Mouse (Mus musculus) thymus, adult 2 months (tissue): ENCODE data around the gene Mlkl. TPM values are rescaled to one million over a fixed set of nuclear protein-coding genes. Genes with fewer than 3 reads are reported as not detected.

ENCODE experiments used
- DNase-seq: peaks from one replicate; pipeline ENCODE4 v3.0.0; 2021
- H3K27ac ChIP-seq: fragments of 200-500 bp; 2 replicates; pipeline ENCODE4 v1.5.1; 2012; ENCODE audit warnings: low read length, control low read depth; ENCODE audit not compliant: control insufficient read depth, insufficient read depth
- H3K27me3 ChIP-seq: fragments of 200-500 bp; 2 replicates; pipeline ENCODE4 v1.6.1; 2012; ENCODE audit warnings: mild to moderate bottlenecking, low read length, moderate library complexity, mixed read lengths; ENCODE audit not compliant: control insufficient read depth, insufficient read depth
- H3K36me3 ChIP-seq: fragments of 200-500 bp; 2 replicates; pipeline ENCODE4 v1.6.1; 2012; ENCODE audit warnings: mild to moderate bottlenecking, low read length, moderate library complexity; ENCODE audit not compliant: control insufficient read depth, insufficient read depth
- H3K4me1 ChIP-seq: fragments of 200-500 bp; replicated peaks from 2 replicates; pipeline ENCODE4 v1.6.1; 2012; ENCODE audit warnings: low read length; ENCODE audit not compliant: control insufficient read depth, insufficient read depth
- H3K4me3 ChIP-seq: fragments of 200-500 bp; 2 replicates; pipeline ENCODE4 v1.5.1; 2012; ENCODE audit warnings: mild to moderate bottlenecking, low read length, control low read depth, moderate library complexity; ENCODE audit not compliant: control insufficient read depth, insufficient read depth
- CTCF ChIP-seq: fragments of 200-500 bp; IDR thresholded peaks from 2 replicates; pipeline ENCODE4 v1.5.1; 2012; ENCODE audit warnings: mild to moderate bottlenecking, control low read depth, low read length, moderate library complexity, borderline replicate concordance; ENCODE audit not compliant: control insufficient read depth, poor library complexity, insufficient read depth; ENCODE audit errors: extremely low read depth
- POLR2A ChIP-seq: fragments of 200-500 bp; IDR thresholded peaks from 2 replicates; pipeline ENCODE4 v1.6.1; 2012; ENCODE audit warnings: mild to moderate bottlenecking, low read length, control low read depth, moderate library complexity; ENCODE audit not compliant: control insufficient read depth, poor library complexity, insufficient read depth; ENCODE audit errors: extremely low read depth
- WGBS: fragments of 180-500 bp; shearing (Covaris S2); methylation state at CpG from one replicate; pipeline ENCODE4 v1.1.7; 2018; 5-methylcytosine and 5-hydroxymethylcytosine counted together
- polyA plus RNA-seq: library from polyadenylated mRNA; depleted of rRNA; stranded (reverse); fragments of >200 nt; gene quantifications from 2 replicates; pipeline ENCODE4 v1.2.3, GENCODE M21; 2012

Gene Mlkl
- polyA plus RNA-seq, 1 experiment: 0.65 TPM

DNA sequence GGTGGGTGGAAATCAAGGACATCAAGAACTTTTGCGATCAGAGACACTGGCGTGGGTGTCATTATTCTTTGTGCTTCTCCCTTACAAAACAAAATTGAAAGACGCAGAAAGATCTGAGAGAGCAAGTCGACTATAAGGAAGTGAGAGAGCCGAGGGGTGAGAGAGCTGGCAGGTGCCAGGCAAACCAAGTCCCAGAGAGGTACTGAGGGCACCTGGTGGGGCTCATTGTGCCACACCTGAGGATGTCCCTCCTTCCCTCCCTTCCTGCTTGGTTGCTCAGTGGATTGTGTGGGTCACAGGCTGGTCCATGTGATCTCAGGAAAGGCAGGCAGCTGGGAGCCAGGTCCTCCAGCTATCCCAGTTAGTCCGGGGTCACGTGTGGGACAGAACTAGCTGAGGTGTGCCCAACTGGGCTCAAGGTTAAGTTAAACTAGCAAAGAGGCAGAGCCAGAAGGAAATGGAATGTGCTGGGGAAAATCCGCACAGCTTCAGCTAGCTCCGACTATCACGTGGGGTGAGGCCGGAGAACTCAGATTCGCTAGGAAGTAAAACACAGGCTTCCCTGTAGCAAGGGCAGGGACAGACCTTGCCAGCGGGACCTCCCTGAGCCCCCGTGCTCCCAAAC lies 28.7 kb upstream of the Mlkl start:
- no peak for DNase-seq
- no peak overlapping the region for H3K4me3 ChIP-seq
- no peaks in the 10 kb centered on the region for H3K27me3 ChIP-seq
- no peaks in the 10 kb centered on the region for H3K36me3 ChIP-seq
- WGBS: 50% methylated on average over 14 of the region's 14 CpGs
- H3K27ac ChIP-seq: no peak overlapping the region
- H3K4me1 ChIP-seq: no peaks in the 10 kb centered on the region
- no peak for TF ChIP-seq POLR2A
- no peak for TF ChIP-seq CTCF

DNA sequence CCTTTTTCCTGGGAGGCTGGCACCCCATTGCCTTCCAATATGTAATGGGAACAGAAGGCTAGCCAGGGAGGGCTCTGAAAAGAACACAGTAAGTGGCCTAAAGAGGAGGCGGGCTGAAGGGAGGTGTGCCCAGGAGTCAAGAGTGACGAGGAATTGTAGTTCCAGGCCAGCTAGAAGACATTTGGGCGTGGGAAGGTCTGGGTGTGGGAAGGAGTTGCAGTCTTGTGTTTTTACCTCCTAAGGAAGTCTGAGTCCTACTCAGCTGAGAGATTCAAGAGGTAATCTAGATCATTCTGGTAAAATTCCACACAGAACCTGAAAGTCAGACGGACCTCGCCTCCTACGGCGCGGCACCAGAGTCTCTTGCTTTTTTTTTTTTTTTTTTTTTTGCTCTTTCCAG lies 25.5 kb upstream of the Mlkl start:
- Histone ChIP-seq H3K36me3 (no peaks in the 10 kb centered on the region), H3K4me1 (no peaks in the 10 kb centered on the region), H3K27ac (no peak overlapping the region), H3K27me3 (no peaks in the 10 kb centered on the region), H3K4me3 (no peak overlapping the region)
- TF ChIP-seq CTCF (no peak), POLR2A (no peak)
- no peak for DNase-seq
- 89% methylated on average over 8 of the region's 8 CpGs for WGBS

DNA sequence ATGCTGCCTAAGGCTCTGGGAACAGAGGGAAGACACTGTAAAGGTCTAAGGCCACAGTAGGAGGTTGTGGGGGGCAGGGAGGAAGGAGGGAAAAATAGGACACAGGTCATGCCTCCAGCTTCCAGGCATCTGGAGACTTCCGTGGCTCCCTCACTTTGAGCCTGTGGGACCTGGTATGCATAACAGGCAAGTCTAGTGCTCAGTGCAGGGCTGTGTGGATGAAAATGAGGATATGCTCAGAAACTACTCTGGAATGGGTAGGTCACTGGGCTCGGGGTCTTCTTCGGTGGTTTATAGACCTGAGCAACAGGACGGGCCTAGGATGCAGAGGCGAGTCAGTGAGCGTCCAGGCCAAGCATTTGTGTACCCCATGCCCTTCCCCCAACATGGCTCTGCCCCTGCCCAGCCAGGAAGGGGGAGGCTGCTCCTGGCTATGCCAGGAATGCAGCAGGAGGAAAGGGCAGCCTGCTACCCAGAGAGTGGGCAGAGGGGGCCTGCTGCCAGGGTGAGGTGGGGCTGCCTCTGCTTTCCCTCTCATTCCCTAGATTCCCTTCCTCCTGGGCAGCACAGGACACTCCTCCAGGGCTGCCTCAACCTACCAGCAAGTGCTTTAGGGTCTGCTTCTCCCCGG lies 22.7 kb upstream of the Mlkl start:
- Histone ChIP-seq H3K27me3 (no peaks in the 10 kb centered on the region), H3K27ac (no peak overlapping the region), H3K4me1 (no peaks in the 10 kb centered on the region), H3K36me3 (no peaks in the 10 kb centered on the region), H3K4me3 (no peak overlapping the region)
- WGBS: 73% methylated on average over 7 of the region's 7 CpGs
- TF ChIP-seq POLR2A (no peak), CTCF (no peak)
- no peak for DNase-seq

DNA sequence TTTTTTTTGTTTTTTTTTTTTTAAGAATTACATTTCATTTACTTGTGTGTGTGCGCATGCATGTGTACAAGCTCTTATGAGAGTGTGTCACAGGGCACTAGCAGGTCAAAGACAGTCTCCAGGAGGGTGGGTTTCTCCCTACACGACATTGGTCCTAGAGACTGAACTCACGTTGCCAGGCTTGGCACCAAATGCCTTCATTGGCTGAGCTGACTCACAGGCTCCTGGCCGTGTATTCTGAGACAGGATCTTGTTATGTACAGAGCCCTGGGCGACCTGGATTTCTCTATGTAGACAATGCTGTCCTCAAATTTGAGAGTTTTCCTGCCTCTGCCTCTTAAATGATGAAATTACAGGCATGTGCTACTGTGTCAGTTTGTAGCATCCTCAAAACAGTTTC lies 22.0 kb upstream of the Mlkl start:
- Histone ChIP-seq H3K27me3 (no peaks in the 10 kb centered on the region), H3K36me3 (no peaks in the 10 kb centered on the region), H3K4me3 (no peak overlapping the region), H3K4me1 (no peaks in the 10 kb centered on the region), H3K27ac (no peak overlapping the region)
- TF ChIP-seq CTCF: no peak
- TF ChIP-seq POLR2A: no peak
- DNase-seq: no peak
- WGBS: 85% methylated on average over 5 of the region's 5 CpGs

DNA sequence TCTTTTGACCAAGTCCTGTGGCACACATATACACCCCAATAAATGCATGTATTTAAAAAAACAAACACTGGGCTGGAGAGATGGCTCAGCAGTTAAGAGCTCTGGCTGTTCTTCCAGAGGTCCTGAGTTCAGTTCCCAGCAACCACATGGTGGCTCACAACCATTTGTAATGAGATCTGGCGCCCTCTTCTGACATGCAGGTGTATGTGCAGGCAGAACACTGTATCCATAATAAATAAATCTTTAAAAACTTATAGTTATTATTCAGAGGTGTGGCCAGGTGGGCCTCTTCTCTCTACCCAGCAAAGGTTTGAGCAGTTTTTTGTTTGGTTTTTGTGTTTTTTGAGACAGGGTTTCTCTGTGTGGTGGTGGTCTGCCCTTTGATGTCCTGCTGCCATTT lies 20.9 kb upstream of the Mlkl start:
- H3K4me1 ChIP-seq: no peaks in the 10 kb centered on the region
- 85% methylated on average over 1 of the region's 1 CpGs for WGBS
- H3K27me3 ChIP-seq: no peaks in the 10 kb centered on the region
- no peak for DNase-seq
- H3K4me3 ChIP-seq: no peak overlapping the region
- no peaks in the 10 kb centered on the region for H3K36me3 ChIP-seq
- TF ChIP-seq CTCF (no peak), POLR2A (no peak)
- no peak overlapping the region for H3K27ac ChIP-seq

DNA sequence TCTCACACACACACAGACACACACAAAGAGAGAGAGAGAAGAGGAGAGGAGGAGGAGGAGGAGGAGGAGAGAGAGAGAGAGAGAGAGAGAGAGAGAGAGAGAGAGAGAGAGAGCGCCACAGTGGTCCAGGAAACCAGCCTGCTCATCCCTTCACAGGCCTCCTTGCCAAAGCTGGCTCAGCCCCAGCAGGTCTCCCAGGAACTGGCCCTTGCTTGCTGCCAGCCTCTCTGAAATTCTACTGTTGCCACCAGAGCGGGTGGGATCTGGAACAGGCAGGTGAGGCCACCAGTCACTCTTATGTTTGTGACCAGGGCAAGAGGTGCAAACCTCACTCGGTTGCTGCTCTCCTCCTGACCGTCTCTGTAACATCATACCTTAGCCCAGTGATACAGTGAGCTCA lies 19.5 kb upstream of the Mlkl start:
- WGBS: 94% methylated on average over 4 of the region's 4 CpGs
- Histone ChIP-seq H3K4me3 (no peak overlapping the region), H3K4me1 (no peaks in the 10 kb centered on the region), H3K36me3 (no peaks in the 10 kb centered on the region), H3K27me3 (no peaks in the 10 kb centered on the region), H3K27ac (no peak overlapping the region)
- TF ChIP-seq POLR2A (no peak), CTCF (no peak)
- DNase-seq: no peak
